In the genomic region with DNA sequence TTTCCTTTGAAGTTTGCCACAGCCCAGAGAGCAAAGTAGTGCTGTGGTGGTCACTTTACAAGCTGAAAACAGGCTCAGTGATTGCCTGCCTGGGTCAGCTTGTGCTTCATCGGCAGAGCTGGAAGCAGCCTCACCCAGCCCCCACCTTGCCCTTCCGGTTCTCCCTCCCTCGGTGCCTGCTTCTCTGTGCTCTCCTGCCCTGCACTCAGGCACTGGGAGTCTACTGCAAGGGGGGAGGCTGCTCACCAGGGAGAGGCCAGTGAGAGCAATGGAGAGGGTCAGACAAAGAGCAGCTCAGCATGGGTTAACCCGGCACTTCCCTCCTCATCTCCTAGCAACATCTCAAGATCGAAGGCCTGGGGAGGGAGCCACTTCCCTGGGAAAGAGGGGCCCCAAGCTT, we compare ENCODE assay signal across 9 mouse cellular contexts. TPM values are rescaled to one million over a fixed set of nuclear protein-coding genes. Genes with fewer than 3 reads are reported as not detected.
A peak's percentile ranks its signal among the peaks of the same experiment; 100 is the strongest.
DNase-seq lines count a peak whose midpoint lies in the region; ATAC-seq and TF ChIP-seq lines count a peak whose summit lies in the region.
"Had no signal": no experiment of that assay in that cellular context is flagged by ENCODE, and none has a peak within 500 bp of the region (broad histone marks: within the 10 kb centered on the region; RNA-seq: fewer than 3 reads in every experiment).

No protein-coding gene starts in this region.

- 0% methylated on average over 5 of the region's 5 CpGs for WGBS in forebrain, embryonic 11.5 days
- WGBS in forebrain, postnatal 0 days = 3% methylated on average over 5 of the region's 5 CpGs
- WGBS in liver, embryonic 16.5 days (ENCODE audit: insufficient replicate concordance) = 0% methylated on average over 5 of the region's 5 CpGs

- peak overlapping the region; percentile 45 for H3K9ac ChIP-seq in forebrain, embryonic 11.5 days (ENCODE audit: low read length)
- H3K9ac ChIP-seq in forebrain, postnatal 0 days = no peak overlapping the region
- no peak overlapping the region for H3K9ac ChIP-seq in liver, embryonic 16.5 days (ENCODE audit: low read depth, low read length)

- peak; percentile 56 for DNase-seq in forebrain, embryonic 11.5 days (ENCODE audit: low spot score)
- no peak for DNase-seq in forebrain, postnatal 0 days
- DNase-seq in urinary bladder, postnatal 14 days (ENCODE audit: low spot score) = peak; percentile 48
- no peak for DNase-seq in urinary bladder, postnatal 10 days (ENCODE audit: low spot score)
- peak; percentile 55 for DNase-seq in yolk sac, embryonic 10.5 days (ENCODE audit: low spot score)
- no peak for DNase-seq in adrenal gland, adult 8-10 months
- DNase-seq in B cell, adult 2 months = no peak

- no peaks in the 10 kb centered on the region for H3K36me3 ChIP-seq in forebrain, embryonic 11.5 days (ENCODE audit: control insufficient read depth, insufficient read depth, low read length)
- H3K36me3 ChIP-seq in forebrain, postnatal 0 days (ENCODE audit: insufficient read depth) = no peaks in the 10 kb centered on the region
- no peaks in the 10 kb centered on the region for H3K36me3 ChIP-seq in liver, embryonic 16.5 days (ENCODE audit: control insufficient read depth, insufficient read depth)

- TF ChIP-seq CTCF in forebrain, postnatal 0 days (IDR thresholded peaks at IDR 0.05; ENCODE audit: low read depth) = no peak

- peaks cover 2% of the 10 kb centered on the region; the same call in 1 of the 2 replicates for H3K27me3 ChIP-seq in forebrain, embryonic 11.5 days (ENCODE audit: control insufficient read depth, insufficient read depth, low read length)
- peaks cover 5% of the 10 kb centered on the region; the same call in 1 of the 2 replicates for H3K27me3 ChIP-seq in forebrain, postnatal 0 days (ENCODE audit: insufficient read depth, low read length)
- peaks cover 9% of the 10 kb centered on the region for H3K27me3 ChIP-seq in liver, embryonic 16.5 days (ENCODE audit: control insufficient read depth, insufficient read depth, low read depth, low read length)

- peaks cover 33% of the 10 kb centered on the region for H3K4me1 ChIP-seq in forebrain, embryonic 11.5 days (replicated peaks; ENCODE audit: control insufficient read depth, insufficient read depth, low read length)
- 0 out of 2 replicates have a peak, but pooled peaks cover 5% of the 10 kb centered on the region for H3K4me1 ChIP-seq in forebrain, postnatal 0 days (ENCODE audit: insufficient read depth)
- peaks cover 29% of the 10 kb centered on the region for H3K4me1 ChIP-seq in liver, embryonic 16.5 days (ENCODE audit: control insufficient read depth, low read depth, low read length)

- peak overlapping the region; percentile 38; the same call in 1 of the 2 replicates for H3K4me2 ChIP-seq in forebrain, embryonic 11.5 days (ENCODE audit: low read depth, low read length, severe bottlenecking)
- no peak overlapping the region for H3K4me2 ChIP-seq in forebrain, postnatal 0 days (ENCODE audit: low read depth)
- H3K4me2 ChIP-seq in liver, embryonic 16.5 days (ENCODE audit: low read depth, low read length) = peak overlapping the region; percentile 31

- no peaks in the 10 kb centered on the region for H3K9me3 ChIP-seq in forebrain, embryonic 11.5 days (ENCODE audit: control insufficient read depth, low read length)
- H3K9me3 ChIP-seq in forebrain, postnatal 0 days (ENCODE audit: low read length) = no peaks in the 10 kb centered on the region
- no peaks in the 10 kb centered on the region for H3K9me3 ChIP-seq in liver, embryonic 16.5 days (replicated peaks; ENCODE audit: control insufficient read depth, low read length)

- H3K4me3 ChIP-seq in forebrain, embryonic 11.5 days (ENCODE audit: low read depth, low read length) = no peak overlapping the region
- no peak overlapping the region for H3K4me3 ChIP-seq in forebrain, postnatal 0 days (ENCODE audit: low read depth, low read length)
- no peak overlapping the region; the same call in 1 of the 2 replicates for H3K4me3 ChIP-seq in liver, embryonic 16.5 days (ENCODE audit: low read depth, low read length)

- ATAC-seq in forebrain, embryonic 11.5 days (replicated peaks; ENCODE audit: low FRiP score) = peak; percentile 47
- ATAC-seq in forebrain, postnatal 0 days = no peak
- ATAC-seq in liver, embryonic 16.5 days (ENCODE audit: low read depth) = no peak
- ATAC-seq: inflammation-experienced regulatory T-cells, adult 6 months had no signal

- H3K27ac ChIP-seq in forebrain, embryonic 11.5 days (ENCODE audit: low read depth, low read length) = no peak overlapping the region
- H3K27ac ChIP-seq in forebrain, postnatal 0 days (ENCODE audit: low read depth, low read length) = no peak overlapping the region
- H3K27ac ChIP-seq in liver, embryonic 16.5 days (ENCODE audit: low read length) = no peak overlapping the region

RNA-seq across cellular contexts. Expression of a gene that starts 2.2 kb away (rescaled TPM):
- 0.12 and 0.57 TPM in 2 replicates for polyA plus RNA-seq in forebrain, embryonic 11.5 days (2014; fragmentation: Nextera tagmentation; extraction: Ambion mirVana)
- total RNA-seq in forebrain, postnatal 0 days (2014; rRNA removed) = 3.0 and 3.5 TPM in 2 replicates
- 2.3 and 4.1 TPM in 2 replicates for polyA plus RNA-seq in forebrain, postnatal 0 days (2015; fragmentation: Nextera tagmentation; extraction: Ambion mirVana)
- polyA plus RNA-seq in liver, embryonic 16.5 days (2015; fragmentation: Nextera tagmentation; extraction: Ambion mirVana) = 0.06 TPM in 1 of 2 replicates, not detected in the other
- under 1 TPM in 3 of 4 experiments, not detected in 1; 0.12 to 0.46 (median 0.34) TPM for total RNA-seq in adrenal gland, adult 8-10 months (2022)

RNA-seq across cellular contexts. Expression of a gene that starts 2.9 kb away (rescaled TPM):
- polyA plus RNA-seq in forebrain, embryonic 11.5 days (2014; fragmentation: Nextera tagmentation; extraction: Ambion mirVana) = 0.35 and 0.75 TPM in 2 replicates
- 1.3 and 1.9 TPM in 2 replicates for total RNA-seq in forebrain, postnatal 0 days (2014; rRNA removed)
- 1.5 and 2.8 TPM in 2 replicates for polyA plus RNA-seq in forebrain, postnatal 0 days (2015; fragmentation: Nextera tagmentation; extraction: Ambion mirVana)
- polyA plus RNA-seq in liver, embryonic 16.5 days (2015; fragmentation: Nextera tagmentation; extraction: Ambion mirVana) = 0.07 and 0.09 TPM in 2 replicates
- 1 to 10 TPM in 2 of 4 experiments, under 1 TPM in 2; 0.55 to 2.9 (median 1.6) TPM for total RNA-seq in adrenal gland, adult 8-10 months (2022)
- polyA plus RNA-seq: inflammation-experienced regulatory T-cells, adult 6 months had no signal

RNA-seq across cellular contexts. Expression of a gene that starts 24.2 kb away (rescaled TPM):
- polyA plus RNA-seq in forebrain, embryonic 11.5 days (2014; fragmentation: Nextera tagmentation; extraction: Ambion mirVana) = 3.1 and 4.0 TPM in 2 replicates
- 47.5 and 53.4 TPM in 2 replicates for total RNA-seq in forebrain, postnatal 0 days (2014; rRNA removed)
- 33.1 and 47.3 TPM in 2 replicates for polyA plus RNA-seq in forebrain, postnatal 0 days (2015; fragmentation: Nextera tagmentation; extraction: Ambion mirVana)
- 2.9 and 3.5 TPM in 2 replicates for polyA plus RNA-seq in liver, embryonic 16.5 days (2015; fragmentation: Nextera tagmentation; extraction: Ambion mirVana)
- 10 to 100 TPM in 3 of 4 experiments, 1 to 10 TPM in 1; 7.9 to 47.4 (median 28.9) TPM for total RNA-seq in adrenal gland, adult 8-10 months (2022)

RNA-seq across cellular contexts. Expression of a gene that starts 27.9 kb away (rescaled TPM):
- 50.2 and 55.6 TPM in 2 replicates for polyA plus RNA-seq in forebrain, embryonic 11.5 days (2014; fragmentation: Nextera tagmentation; extraction: Ambion mirVana)
- 69.2 and 71.0 TPM in 2 replicates for total RNA-seq in forebrain, postnatal 0 days (2014; rRNA removed)
- 58.3 and 64.4 TPM in 2 replicates for polyA plus RNA-seq in forebrain, postnatal 0 days (2015; fragmentation: Nextera tagmentation; extraction: Ambion mirVana)
- 18.9 and 21.1 TPM in 2 replicates for polyA plus RNA-seq in liver, embryonic 16.5 days (2015; fragmentation: Nextera tagmentation; extraction: Ambion mirVana)
- 10 to 100 TPM; 40.6 to 51.2 (median 45.5) TPM for total RNA-seq in adrenal gland, adult 8-10 months (2022)

RNA-seq across cellular contexts. Expression of a gene that starts 50.3 kb away (rescaled TPM):
- 97.5 and 106 TPM in 2 replicates for polyA plus RNA-seq in forebrain, embryonic 11.5 days (2014; fragmentation: Nextera tagmentation; extraction: Ambion mirVana)
- 206 and 244 TPM in 2 replicates for total RNA-seq in forebrain, postnatal 0 days (2014; rRNA removed)
- polyA plus RNA-seq in forebrain, postnatal 0 days (2015; fragmentation: Nextera tagmentation; extraction: Ambion mirVana) = 91.4 and 103 TPM in 2 replicates
- polyA plus RNA-seq in liver, embryonic 16.5 days (2015; fragmentation: Nextera tagmentation; extraction: Ambion mirVana) = 25.2 and 25.7 TPM in 2 replicates
- total RNA-seq in adrenal gland, adult 8-10 months (2022) = 100 to 1,000 TPM in 2 of 4 experiments, 10 to 100 TPM in 2; 64.4 to 118 (median 88.8) TPM

Comparison
In these comparisons a context has a peak if more than half of its experiments do, and no peak if none do; other contexts are left out.
1. DNase-seq: peak in forebrain, embryonic 11.5 days (single experiment), urinary bladder, postnatal 14 days (single experiment) and yolk sac, embryonic 10.5 days (single experiment); none in forebrain, postnatal 0 days (single experiment), urinary bladder, postnatal 10 days (single experiment), adrenal gland, adult 8-10 months (single experiment) and B cell, adult 2 months (0 of 2).